Mouse (Mus musculus): Measurements from ENCODE around the gene Enox1. TPM values are rescaled to one million over a fixed set of nuclear protein-coding genes. Genes with fewer than 3 reads are reported as not detected.

Gene Enox1
- total and polyA plus RNA-seq, 3 experiments = not detected

GRCm38 (mm10) chr14:77377439-77377838 lies 220.9 kb downstream of the Enox1 start:
- Histone ChIP-seq H3K9ac (ENCODE audit: insufficient read depth, low read depth) (no peak overlapping the region), H3K9me3 (replicated peaks; ENCODE audit: low read length) (peaks cover 79% of the 10 kb centered on the region), H3K27ac (ENCODE audit: insufficient read depth, low read depth) (no peak overlapping the region), H3K4me1 (ENCODE audit: control insufficient read depth in 1 of 2, insufficient read depth in 2 of 2) (no peaks in the 10 kb centered on the region), H3K4me2 (ENCODE audit: insufficient read depth, low read depth, poor library complexity, severe bottlenecking) (no peak overlapping the region), H3K4me3 (replicated peaks in 1 of 3; ENCODE audit: low read depth in 2 of 3, low read length in 2 of 3, poor library complexity in 1 of 3) (no peak overlapping the region), H3K36me3 (replicated peaks in 1 of 2; ENCODE audit: control insufficient read depth in 1 of 2, insufficient read depth in 1 of 2, low read length in 1 of 2) (no peaks in the 10 kb centered on the region), H3K27me3 (replicated peaks) (no peaks in the 10 kb centered on the region), H3K79me2 (replicated peaks; ENCODE audit: control insufficient read depth, extremely low read depth, insufficient read depth, poor library complexity, severe bottlenecking) (no peaks in the 10 kb centered on the region)
- DNase-seq (ENCODE audit: extremely low read depth) = no peak
- in situ Hi-C loops (cut with MboI; ENCODE audit: low pct_ligation_motif_present, low pct_unique_long_range_greater_than_20kb, low sequenced_read_pairs) (no loop called here), dilution Hi-C loops (cut with MboI; ENCODE audit: extremely low pct_ligation_motif_present, extremely low pct_unique_long_range_greater_than_20kb, low sequenced_read_pairs) (no loop called here)
- TF ChIP-seq ZMIZ1 (IDR thresholded peaks at IDR 0.05; ENCODE audit: low read depth, low read length) (no peak), SIN3A (IDR thresholded peaks at IDR 0.05; ENCODE audit: low read length) (no peak), RCOR1 (conservative IDR thresholded peaks at IDR 0.05; ENCODE audit: low read depth, low read length) (no peak), POLR2AphosphoS2 (IDR thresholded peaks at IDR 0.05; ENCODE audit: low read depth, low read length) (no peak)

GRCm38 (mm10) chr14:77377873-77378272 lies 221.3 kb downstream of the Enox1 start:
- H3K9me3 ChIP-seq (replicated peaks; ENCODE audit: low read length) = peaks cover 74% of the 10 kb centered on the region
- in situ Hi-C loops (cut with MboI; ENCODE audit: low pct_ligation_motif_present, low pct_unique_long_range_greater_than_20kb, low sequenced_read_pairs) = no loop called here
- H3K27me3 ChIP-seq (replicated peaks) = no peaks in the 10 kb centered on the region
- H3K79me2 ChIP-seq (replicated peaks; ENCODE audit: control insufficient read depth, extremely low read depth, insufficient read depth, poor library complexity, severe bottlenecking) = no peaks in the 10 kb centered on the region
- no peaks in the 10 kb centered on the region for H3K4me1 ChIP-seq (ENCODE audit: control insufficient read depth in 1 of 2, insufficient read depth in 2 of 2)
- TF ChIP-seq E2F4 (IDR thresholded peaks at IDR 0.05; ENCODE audit: insufficient replicate concordance, low read depth, low read length) (no peak), HCFC1 (IDR thresholded peaks at IDR 0.05; ENCODE audit: low read depth, low read length) (no peak), RAD21 (IDR thresholded peaks at IDR 0.05; ENCODE audit: low read depth, low read length) (no peak)
- H3K4me3 ChIP-seq (replicated peaks in 1 of 3; ENCODE audit: low read depth in 2 of 3, low read length in 2 of 3, poor library complexity in 1 of 3) = no peak overlapping the region
- H3K4me2 ChIP-seq (ENCODE audit: insufficient read depth, low read depth, poor library complexity, severe bottlenecking) = no peak overlapping the region
- H3K36me3 ChIP-seq (replicated peaks in 1 of 2; ENCODE audit: control insufficient read depth in 1 of 2, insufficient read depth in 1 of 2, low read length in 1 of 2) = no peaks in the 10 kb centered on the region
- H3K9ac ChIP-seq (ENCODE audit: insufficient read depth, low read depth) = no peak overlapping the region
- DNase-seq (ENCODE audit: extremely low read depth) = no peak
- H3K27ac ChIP-seq (ENCODE audit: insufficient read depth, low read depth) = no peak overlapping the region
- dilution Hi-C loops (cut with MboI; ENCODE audit: extremely low pct_ligation_motif_present, extremely low pct_unique_long_range_greater_than_20kb, low sequenced_read_pairs) = no loop called here

GRCm38 (mm10) chr14:77381532-77381931 lies 225.0 kb downstream of the Enox1 start:
- H3K27me3 ChIP-seq (replicated peaks) = no peaks in the 10 kb centered on the region
- DNase-seq (ENCODE audit: extremely low read depth) = no peak
- no peak for TF ChIP-seq POLR2AphosphoS2 (IDR thresholded peaks at IDR 0.05; ENCODE audit: low read depth, low read length)
- TF ChIP-seq BHLHE40 (IDR thresholded peaks at IDR 0.05; ENCODE audit: low read depth, low read length) = no peak
- TF ChIP-seq HCFC1 (IDR thresholded peaks at IDR 0.05; ENCODE audit: low read depth, low read length) = no peak
- no peak for TF ChIP-seq RCOR1 (conservative IDR thresholded peaks at IDR 0.05; ENCODE audit: low read depth, low read length)
- no peak for TF ChIP-seq USF2 (conservative IDR thresholded peaks at IDR 0.05; ENCODE audit: low read depth, low read length)
- TF ChIP-seq GABPA (IDR thresholded peaks at IDR 0.05; ENCODE audit: insufficient replicate concordance, low read depth, low read length) = no peak
- TF ChIP-seq NRF1 (IDR thresholded peaks at IDR 0.05; ENCODE audit: low read depth, low read length) = no peak
- H3K9me3 ChIP-seq (replicated peaks; ENCODE audit: low read length) = peaks cover 76% of the 10 kb centered on the region
- no peak overlapping the region for H3K9ac ChIP-seq (ENCODE audit: insufficient read depth, low read depth)
- in situ Hi-C loops (cut with MboI; ENCODE audit: low pct_ligation_motif_present, low pct_unique_long_range_greater_than_20kb, low sequenced_read_pairs) (no loop called here), dilution Hi-C loops (cut with MboI; ENCODE audit: extremely low pct_ligation_motif_present, extremely low pct_unique_long_range_greater_than_20kb, low sequenced_read_pairs) (no loop called here)
- H3K4me1 ChIP-seq (ENCODE audit: control insufficient read depth in 1 of 2, insufficient read depth in 2 of 2) = no peaks in the 10 kb centered on the region
- H3K27ac ChIP-seq (ENCODE audit: insufficient read depth, low read depth) = no peak overlapping the region
- H3K36me3 ChIP-seq (replicated peaks in 1 of 2; ENCODE audit: control insufficient read depth in 1 of 2, insufficient read depth in 1 of 2, low read length in 1 of 2) = no peaks in the 10 kb centered on the region
- no peak overlapping the region for H3K4me3 ChIP-seq (replicated peaks in 1 of 3; ENCODE audit: low read depth in 2 of 3, low read length in 2 of 3, poor library complexity in 1 of 3)
- H3K4me2 ChIP-seq (ENCODE audit: insufficient read depth, low read depth, poor library complexity, severe bottlenecking) = no peak overlapping the region
- H3K79me2 ChIP-seq (replicated peaks; ENCODE audit: control insufficient read depth, extremely low read depth, insufficient read depth, poor library complexity, severe bottlenecking) = no peaks in the 10 kb centered on the region
